Mouse (Mus musculus) gastrocnemius, postnatal 14 days (tissue): ENCODE measurements at regions not wholly inside any gene's neighbourhood (a gene's known extent, or its start where the extent isn't known, plus 50 kb on each side); places are given as distances from the start of the nearest gene placed in this dataset.

Experiments
- DNase-seq: peaks from one replicate; pipeline ENCODE4 v3.0.0; 2021; ENCODE audit warnings: mixed read lengths
- intact Hi-C: fragments of 180-260 bp; cut with DNase I; formaldehyde crosslinking; loops from one replicate; pipeline ENCODE4 v1.15.1; 2025; ENCODE audit warnings: low total_unique reads

DNA sequence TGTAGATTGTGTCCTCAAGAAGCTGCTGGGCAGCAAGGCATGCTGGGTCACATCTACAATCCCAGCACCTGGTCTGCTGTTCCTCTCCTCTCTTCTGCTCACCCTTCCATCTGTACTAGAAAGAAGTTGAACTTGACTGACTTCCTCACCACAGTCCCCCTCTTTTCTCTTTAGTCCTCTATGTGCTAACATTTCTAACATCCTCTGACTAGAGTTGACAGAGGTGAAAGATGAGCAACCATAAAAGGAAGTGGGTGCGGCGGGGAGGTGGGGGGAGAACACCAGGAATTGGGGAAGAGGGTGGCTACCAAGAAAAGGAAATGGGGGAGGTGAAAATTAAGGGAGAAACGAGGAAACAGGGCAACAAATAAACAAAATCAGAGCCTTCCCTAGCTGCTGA, 319.3 kb downstream of the Insc start:
- DNase-seq: no peak
- intact Hi-C loops: no loop called here

DNA sequence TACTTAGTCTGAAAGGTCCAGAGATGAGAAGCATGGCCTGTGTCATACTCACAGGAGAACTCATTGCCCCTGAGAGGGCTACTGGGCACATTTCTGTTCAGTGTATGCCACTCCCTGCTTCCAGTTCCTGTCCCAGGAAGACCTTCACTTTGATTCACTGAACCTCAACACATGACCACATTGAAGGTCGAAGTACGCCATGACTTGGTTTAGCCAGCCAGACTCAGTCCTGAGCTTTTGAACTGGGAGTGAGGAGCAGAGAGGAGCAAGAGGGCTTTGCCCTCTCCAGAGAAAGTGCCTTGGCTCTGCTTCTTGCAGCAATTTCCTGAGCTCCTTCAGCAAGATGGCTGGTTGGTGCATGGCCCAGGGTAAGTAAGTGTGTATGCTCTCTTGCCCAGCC, 324.1 kb downstream of the Insc start:
- DNase-seq: no peak
- intact Hi-C loops: no loop called here

DNA sequence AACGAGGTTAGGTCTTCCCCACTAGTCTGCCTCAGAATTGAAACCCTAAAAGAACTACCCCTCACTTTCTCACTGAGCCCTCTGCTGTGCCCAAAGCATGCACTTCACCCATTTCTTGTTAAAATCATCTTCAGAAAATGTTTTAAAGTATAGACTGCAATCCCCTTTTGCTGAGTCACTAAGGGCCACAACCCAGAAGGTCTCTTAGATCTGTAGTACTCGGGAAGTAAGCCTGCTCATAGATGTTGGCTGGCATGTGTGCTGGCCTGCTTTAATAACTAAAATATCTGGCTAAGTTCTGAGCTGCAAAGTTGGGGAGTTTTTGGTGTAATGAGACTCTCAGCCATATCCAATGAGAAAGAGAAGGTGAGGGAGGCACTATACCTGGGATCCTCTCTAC, 329.9 kb downstream of the Insc start:
- intact Hi-C loops: no loop called here
- DNase-seq: no peak

DNA sequence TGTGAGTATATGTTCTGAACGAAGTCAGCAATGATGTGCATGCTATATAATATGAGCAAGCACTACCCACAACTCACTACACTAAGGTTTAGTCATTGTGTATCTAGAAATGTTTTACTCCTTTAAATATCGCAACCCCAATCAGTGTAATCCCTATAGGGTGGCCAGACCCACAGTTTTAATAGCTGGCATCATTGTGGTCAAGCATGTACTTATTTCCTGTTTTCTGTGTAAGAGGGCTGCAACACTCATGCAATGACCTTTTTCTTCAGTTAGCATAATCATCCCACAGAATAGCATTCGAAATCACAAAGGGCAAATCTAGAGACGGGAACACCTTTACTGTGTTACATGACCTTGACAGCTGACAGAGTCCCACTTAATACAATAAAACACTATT, 333.3 kb downstream of the Insc start:
- intact Hi-C loops: no loop called here

DNA sequence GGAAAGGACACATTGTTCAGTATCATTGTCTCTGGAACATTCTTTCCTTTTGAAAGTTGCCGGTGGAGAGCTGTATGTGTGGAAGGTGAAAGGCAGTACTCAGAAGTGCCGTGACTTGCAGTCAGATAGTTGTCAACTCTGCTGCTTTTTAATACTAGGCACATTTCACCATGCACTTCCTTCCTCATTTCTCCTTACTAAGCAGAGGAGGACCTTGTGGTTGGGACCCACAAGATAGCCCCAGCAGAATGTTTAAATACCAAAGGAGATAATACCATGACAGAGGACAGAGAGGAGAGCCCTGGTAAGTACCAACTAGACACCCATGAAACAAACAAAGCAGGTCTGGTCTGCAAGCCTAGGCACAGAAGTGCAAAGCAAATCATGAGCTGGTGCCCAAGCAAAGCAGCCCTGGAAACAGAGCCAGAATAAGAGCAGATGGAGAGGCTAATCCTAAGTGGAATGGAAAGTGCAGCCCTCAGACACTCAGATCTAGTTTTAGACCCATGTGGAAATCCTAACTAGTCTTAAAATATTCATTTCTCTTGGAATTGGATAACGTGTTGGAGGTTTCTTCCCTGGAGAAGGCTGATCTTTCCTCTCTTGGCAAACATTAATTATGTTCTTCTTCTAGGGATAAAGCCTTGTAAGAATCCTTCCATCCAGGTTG, 341.4 kb downstream of the Insc start:
- intact Hi-C loops: no loop called here
- no peak for DNase-seq

More for the DNA sequence above, 333.3 kb downstream of the Insc start:
- DNase-seq: no peak

DNA sequence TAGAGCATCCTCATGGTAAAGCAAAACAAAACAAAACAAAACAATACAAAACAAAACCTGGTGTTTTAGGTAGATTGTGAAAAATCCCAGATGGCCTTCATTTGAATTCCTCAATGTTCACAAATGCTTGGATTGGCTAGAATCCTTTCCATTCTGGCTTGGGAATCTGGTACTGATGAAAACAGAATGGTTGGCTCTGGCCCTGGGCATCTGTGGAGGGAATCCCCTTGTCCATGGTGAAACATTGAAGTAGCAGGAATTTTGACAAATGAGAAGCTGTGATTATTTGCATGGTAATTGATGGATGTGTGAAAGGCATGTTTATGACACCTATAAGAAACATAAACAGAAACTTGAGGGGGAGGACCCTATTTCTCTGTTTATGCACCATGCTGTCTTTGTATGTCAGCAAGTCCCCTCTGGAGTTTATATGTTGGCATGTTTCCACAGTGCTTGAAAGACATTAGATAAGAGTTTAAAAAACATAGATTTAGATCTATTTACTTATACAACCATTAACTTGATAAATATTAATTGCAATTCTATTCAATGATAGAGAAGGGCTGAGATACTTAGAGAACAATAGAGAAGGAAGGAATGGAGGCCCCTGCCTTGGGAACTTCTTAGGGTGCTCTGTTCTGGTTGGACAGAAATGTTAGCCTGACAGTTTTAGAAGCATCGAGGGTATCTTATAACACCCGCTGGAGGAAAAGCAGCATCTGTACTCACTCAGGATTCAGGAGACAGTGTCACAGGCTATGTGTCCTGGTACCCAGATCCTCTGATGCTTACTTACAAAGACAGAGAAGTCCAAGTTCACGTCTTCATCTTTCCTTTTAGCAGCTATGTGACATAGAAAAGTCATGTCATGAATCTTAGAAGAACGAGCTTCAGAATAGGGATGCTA, 343.3 kb downstream of the Insc start:
- DNase-seq: no peak
- intact Hi-C loops: no loop called here

DNA sequence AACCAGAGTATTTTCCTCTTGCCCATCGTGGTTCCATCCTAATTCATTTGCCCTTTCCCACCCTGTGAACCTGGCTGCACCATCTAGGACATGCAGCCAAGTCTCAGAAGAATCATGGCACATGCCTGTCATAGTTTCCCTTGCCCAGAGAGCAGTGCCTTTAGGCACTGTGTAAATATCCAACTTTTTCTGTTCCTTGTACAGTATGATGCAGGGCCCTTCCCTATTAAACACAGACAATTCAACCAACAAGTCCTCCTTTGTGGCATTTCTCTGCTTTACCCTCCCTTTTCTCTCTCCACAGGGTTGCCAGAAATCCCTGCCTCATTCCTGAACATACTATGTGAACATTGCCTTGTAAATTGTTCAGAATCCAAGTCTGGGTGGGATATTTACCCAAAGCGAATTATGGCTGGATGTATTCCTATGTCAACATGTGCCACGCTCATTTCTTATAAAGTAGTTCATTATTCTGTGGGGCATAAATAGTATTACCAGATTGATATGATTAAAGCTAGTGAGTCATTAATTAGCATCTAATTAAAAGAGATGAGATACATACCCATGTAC, 349.1 kb downstream of the Insc start:
- intact Hi-C loops: no loop called here
- no peak for DNase-seq

DNA sequence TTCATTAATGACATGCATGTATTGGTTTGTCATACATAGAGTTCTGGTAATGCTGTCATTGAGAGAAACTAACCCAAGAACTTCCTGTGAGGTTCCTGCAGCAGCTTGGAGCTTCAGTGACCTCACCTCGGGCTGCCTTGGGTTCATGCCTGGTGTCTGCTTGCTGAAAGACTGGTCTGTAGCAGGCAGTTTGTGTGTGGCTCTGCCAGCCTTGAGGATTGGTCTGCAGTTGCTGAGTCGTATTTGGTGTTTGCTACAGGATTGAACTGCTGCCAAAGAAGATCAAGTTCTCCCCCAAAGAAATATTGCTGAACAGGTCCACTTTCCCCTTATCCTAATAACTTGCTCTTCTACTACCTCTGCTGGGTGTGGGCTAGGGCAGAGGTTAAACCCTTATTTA, 362.5 kb downstream of the Insc start:
- DNase-seq: peak; percentile 14
- intact Hi-C loops: no loop called here

DNA sequence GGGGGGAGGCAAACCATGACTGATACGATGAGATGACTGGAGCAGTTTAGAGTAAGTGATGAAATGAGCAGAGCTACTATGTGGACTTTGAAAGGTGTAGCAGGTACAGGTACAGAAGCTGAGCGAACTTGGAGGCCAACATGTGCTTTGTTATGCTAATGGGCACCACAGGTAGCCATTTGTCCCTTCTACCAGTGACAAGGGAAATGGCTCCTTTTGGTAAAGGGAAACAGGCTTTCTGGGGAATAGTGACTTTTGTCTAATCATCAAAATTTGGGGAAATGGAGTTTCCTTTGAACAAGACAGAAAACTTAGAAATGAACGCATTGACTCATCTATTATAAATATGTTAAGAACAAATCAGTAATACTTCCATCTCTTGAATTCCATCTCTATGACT, 368.8 kb downstream of the Insc start:
- DNase-seq: no peak
- intact Hi-C loops: no loop called here

DNA sequence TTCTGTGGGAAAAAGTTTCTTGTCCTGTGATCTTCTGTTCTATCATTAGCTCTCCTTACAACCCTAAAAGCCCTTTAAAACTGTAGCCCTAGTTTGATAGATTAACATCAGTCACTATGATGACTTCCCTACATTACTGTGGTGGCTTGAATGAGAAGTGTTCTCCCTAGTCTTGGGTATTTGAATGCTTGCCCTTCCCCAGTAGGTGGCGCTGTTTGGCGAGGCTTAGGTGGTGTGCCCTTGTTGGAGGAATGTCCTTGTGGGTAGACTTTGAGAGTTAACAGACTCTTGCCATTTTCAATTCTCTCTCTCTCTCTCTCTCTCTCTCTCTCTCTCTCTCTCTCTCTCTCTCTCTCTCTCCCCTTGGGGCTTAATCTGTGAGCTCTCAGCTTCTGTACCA, 379.8 kb downstream of the Insc start:
- no peak for DNase-seq
- intact Hi-C loops: no loop called here

DNA sequence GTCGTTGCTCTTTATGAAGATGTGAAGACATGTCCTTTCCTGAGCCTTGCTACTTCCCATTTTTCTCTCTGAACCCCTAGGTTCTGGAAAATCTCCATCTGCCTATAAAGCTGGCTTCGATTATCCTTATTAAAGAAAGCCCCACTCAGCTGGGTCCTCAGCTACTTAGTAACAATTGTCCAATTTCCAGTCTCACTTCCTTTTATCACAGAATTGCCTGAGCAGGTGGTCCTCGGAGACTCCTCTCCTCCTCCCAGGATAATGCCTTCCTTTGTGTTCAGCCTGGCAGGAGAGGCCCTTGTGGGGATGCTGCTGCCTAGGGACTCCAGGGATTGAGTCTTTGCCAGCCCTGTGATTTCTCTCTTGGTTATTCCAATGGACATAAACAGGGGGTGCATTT, 385.5 kb downstream of the Insc start:
- intact Hi-C loops: no loop called here
- DNase-seq: no peak

DNA sequence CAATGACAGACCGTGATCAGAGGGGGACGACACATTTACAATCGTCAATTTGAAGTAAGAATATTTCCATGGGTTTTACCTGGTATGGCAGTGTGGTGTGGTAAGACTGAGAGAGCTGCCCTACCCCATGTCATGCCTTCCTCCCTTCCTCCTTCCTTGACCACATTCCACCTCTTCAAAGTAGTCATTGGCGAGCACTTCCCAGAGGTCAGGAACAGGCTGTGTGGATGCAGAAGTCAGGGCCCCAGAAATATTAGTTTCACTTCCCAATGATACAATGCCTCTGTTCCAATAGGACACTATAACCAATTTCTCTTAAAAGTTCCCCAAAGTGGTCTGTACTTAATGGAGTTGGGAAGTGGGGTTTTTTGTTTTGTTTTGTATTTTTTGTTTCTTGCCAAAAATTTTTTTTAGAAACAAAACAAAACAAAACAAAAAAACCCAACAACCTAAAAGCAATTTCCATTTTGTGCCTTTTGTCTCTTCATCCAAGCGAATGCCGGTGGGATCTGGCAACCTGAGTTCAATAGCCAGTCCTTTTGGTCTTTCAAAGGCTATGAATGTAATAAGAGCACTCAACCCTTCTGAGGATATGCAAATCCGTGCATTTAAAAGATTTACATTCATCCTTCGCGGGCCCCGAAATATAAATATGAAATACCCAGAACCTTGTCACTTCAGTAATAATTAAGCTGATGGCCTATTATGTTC, 387.9 kb downstream of the Insc start:
- DNase-seq: no peak
- intact Hi-C loops: no loop called here

DNA sequence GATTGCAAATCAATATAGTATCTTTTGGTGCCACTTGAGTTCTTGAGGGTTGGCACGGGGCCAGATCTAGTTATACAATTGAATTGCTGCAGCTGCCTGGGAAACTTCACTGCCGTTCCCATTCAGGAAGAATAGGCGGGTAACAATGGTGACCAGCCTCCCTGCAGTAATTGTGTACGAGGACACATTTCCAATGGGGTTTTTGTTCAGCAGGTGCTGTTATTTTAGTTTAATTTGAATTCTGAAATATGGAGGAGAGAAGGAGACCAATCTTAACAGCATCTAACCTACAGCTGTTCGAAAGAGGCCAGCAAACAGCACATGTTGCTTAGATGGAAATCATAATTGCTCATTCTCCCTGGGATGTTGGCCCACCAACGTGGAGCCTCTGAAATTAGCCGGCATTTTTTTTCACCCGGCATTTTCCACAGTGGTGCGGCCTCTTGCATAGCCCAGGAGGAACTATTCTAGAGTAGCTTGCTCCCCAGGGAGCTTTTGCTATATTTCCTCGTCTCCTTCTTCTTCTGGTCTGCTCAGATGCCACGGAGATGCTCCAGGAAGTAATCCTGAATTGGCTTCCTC, 388.6 kb downstream of the Insc start:
- DNase-seq: no peak
- intact Hi-C loops: no loop called here

DNA sequence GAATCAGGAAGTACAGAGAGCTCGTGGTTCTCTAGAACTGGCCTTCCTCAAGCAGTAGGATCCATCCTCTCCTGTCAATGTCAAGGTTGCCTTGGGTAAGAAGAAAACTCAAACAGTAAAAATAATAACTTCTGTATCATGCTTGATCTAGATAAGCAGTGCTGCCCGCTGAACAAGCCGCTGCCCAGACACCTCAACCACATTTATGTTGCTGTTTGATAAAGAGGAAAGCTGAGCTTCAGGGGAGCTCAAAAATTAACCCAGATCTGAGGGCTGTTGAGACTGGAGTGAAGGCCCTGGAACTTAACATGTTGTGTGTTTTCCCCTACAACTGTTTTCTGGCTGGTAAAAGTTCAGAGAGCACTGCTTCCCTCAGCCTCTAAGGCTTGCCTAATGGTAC, 389.1 kb downstream of the Insc start:
- intact Hi-C loops: no loop called here
- no peak for DNase-seq

DNA sequence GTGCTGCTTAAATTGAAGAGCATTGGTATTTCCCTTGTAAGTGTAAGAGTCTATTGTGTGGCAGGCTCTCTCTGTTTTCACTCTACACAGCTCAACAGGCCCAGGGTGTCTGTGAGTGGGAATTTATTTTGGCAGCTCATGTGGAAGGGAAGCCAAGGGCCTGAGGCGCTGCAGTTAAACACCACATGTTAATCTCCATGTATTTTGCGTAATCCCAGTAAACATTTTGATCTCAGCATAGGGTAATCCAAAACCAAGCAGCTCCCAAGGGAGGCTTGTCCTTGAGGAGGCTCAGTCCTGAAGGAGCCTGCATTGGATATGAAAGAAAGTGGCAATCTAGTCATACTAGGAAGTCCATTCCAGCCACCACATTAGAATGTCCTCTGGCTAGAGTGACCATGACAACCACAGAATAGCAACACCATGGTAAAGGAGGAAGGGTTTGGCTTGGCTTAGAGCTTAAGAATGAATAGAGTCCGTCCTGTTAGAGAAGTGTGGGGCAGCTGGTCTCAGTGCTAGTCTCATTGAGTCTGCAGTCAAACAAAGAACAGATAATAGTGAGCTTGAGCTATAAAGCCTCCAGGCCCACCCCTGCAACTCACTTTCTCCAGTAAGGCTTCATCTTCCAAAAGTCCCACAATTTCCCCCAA, 391.6 kb downstream of the Insc start:
- intact Hi-C loops: no loop called here
- no peak for DNase-seq

DNA sequence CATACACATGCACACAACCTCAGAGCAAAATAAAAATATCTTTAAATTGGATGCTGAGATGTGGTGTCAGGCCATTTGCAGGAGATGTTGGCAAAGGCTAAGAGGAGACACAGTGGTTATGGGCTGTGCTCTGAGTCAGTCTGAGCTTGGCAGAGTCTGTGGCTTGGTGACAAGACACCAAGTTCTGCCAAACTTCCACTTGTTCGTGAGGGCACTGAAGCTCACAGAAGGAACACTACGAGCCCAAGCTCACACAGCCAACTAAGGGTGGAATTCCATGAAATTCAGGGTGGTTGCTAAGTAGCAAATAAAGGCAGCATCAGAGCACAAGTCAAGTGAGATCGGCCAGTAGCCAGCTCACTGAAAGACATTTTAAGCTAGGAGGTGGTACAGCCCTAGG, 396.8 kb downstream of the Insc start:
- peak; percentile 22 for DNase-seq
- intact Hi-C loops: no loop called here

DNA sequence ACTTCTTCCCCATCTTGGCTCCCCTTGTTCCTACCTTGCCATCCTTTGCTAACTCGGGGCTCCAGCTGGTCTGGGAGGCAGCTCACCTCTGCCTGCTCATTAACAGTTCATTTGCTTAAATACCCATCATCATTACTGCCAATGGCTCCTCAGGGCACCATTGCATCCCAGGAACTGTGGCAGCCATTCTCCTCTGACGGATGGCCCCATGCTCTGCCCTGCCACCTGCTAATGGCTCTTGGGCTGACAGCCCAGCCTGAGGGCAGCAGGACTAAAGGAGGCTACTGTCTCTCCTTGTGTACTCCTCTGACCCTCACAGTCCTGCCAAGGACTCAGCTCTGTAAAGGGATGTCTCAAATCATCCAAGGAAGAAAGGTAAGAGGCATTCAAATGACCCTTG, 398.7 kb downstream of the Insc start:
- DNase-seq: no peak
- intact Hi-C loops: no loop called here

DNA sequence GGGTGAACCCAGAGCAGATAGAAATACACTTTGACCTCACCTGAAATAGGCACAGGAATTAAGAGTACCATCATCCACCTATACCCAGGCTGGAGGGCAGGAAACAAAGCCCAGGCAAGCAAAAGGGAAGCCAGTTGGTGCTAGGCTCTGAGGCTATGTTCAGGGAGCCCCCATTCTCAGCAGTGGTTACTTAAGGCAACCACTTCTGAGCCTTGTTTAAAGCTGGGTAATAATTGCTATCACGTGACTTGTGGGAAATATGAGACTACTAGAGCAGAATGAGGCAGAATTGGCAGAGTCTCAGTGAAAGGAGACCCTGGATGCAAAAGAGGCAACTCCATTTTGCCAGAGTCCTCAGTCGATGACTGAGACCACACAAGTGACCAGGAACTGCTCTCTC, 401.5 kb downstream of the Insc start:
- DNase-seq: no peak
- intact Hi-C loops: no loop called here

DNA sequence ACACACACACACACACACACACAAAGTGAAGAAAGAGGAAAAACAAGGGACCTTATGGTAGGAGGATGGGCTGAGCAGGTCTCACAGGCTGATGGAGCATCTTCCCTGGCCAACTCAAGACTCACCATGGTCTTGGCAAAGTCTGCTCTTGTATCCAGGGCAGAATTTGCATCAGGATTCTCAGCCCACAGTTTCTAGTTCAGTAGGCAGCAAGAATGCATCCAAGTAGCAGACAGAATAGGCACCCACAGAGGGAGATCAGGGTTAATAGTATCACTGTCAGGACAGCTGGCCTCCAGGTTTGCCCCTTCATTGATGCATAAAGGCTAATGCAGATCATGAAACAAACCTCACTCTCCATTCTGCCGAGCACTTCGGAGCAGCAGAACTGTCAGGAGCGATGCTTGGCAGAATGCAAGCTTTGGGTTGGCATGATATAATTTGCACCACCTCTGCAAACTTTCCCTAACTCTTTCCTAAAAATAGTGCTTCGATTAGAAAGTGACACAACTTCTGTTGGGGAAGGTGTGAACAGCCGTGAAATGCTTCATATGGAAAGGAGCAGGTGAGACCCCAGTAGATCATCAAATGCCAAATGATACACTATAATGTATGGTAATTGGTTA, 404.0 kb downstream of the Insc start:
- intact Hi-C loops: no loop called here
- DNase-seq: no peak
